Mouse (Mus musculus): ENCODE data around the gene Etv6. TPM values are rescaled to one million over a fixed set of nuclear protein-coding genes. Genes with fewer than 3 reads are reported as not detected.
A peak's percentile ranks its signal among the peaks of the same experiment; 100 is the strongest.

Etv6 gene
- total RNA-seq, 2 experiments from 2014 or later = 21.1 to 21.3 TPM

DNA sequence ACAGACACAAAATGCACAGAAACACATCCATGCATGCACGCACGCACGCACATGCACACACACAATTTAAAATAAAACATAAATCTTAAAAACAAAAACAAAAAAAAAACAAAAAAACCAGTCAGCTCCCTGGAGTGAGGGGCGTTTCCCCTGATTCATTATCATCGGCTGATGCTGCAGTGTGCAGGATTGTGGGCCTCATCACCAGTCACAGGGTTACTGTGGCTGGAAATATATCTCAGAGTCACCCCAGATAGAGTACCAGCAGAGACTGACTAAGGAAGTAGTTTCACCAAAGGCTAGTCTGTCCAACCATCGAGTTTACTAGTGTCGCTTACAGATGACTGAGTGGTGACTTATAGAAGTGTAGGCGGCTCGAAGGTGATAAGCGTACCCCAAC is 88.8 kb downstream of the Etv6 start:
- intact Hi-C loops (cut with DNase I) = no loop called here
- no peak for DNase-seq (ENCODE audit: extremely low spot score in 1 of 2, low spot score in 2 of 2)

DNA sequence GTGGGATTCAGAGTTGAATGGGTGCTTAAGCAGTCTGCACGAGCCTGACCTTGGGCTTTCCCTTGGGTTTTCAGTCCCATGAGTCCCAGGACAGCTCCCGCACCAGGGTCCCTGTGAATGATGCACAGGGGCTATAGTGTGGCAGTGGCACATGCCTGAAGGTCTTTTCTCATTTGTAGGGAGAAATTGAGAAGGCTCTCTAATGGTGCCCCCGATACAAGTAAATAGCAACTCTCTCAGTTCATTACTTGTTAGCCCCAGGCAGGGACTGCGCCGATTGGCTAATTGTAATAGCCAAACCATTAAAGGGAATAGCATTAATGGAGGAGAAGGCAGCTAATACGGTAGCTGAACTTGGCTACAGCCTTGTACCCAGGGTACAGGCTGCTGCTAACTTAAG is 92.5 kb downstream of the Etv6 start:
- intact Hi-C loops (cut with DNase I) = no loop called here
- DNase-seq (ENCODE audit: extremely low spot score in 1 of 2, low spot score in 2 of 2) = no peak

DNA sequence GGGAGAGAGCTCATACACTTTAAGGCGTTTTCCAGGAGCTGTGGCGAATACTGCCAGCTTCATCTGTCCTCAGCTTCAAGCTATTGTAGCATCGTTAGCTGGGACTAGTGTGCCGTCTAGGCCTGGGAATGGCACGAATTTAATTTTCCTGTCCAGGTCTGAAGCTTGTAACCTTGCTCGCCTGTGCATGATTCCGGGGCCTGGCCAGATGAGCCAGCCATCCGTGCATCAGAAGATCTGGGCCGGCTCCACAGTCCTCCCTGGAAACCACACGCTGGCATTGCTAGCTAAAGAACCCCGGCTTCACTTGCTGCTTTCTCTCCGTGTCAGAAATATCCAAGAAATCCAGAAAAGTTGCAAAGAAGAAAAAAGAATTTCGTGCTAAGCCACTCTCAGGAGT is 93.1 kb downstream of the Etv6 start:
- no peak for DNase-seq (ENCODE audit: extremely low spot score in 1 of 2, low spot score in 2 of 2)

DNA sequence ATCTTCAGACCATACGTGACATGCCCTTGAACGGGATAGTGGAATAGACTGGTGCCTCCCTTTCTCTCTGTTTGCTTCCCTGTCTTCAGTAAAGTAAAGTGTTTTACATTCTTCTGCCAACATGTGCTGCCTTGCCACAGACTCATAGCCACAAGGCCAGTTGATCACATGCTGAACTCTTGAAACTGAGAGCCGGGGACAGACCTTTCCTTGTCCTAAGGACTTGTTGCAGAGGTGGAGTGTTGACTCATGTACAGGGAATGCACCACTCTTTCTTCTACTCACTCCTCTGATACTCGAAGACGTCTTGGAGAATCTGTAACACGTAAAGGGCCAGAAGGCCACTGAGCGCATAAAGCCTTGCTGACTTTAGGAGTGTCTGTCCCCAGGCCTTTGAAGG is 94.3 kb downstream of the Etv6 start:
- intact Hi-C loops (cut with DNase I) = no loop called here

More for the DNA sequence above, 93.1 kb downstream of the Etv6 start:
- intact Hi-C loops (cut with DNase I) = no loop called here

DNA sequence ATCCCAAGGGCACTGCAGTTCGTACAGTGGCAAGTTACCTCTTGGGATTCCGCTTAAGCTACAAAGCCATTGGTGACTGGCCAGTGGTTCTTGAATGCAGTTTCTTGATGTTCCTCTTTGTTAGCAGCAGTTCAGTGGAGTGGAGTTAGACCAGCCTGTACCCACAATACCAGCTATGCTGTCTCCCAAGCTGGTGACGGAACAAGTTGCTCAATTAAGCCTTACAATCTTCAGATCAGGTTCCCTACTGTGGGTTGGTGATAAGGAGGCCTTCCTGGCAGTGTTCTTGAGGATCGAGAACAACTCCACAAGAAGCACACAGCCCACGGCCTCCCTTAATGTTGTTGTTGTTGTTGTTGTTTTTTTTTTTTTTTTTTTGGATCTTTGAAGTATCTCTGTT is 95.3 kb downstream of the Etv6 start:
- DNase-seq (ENCODE audit: extremely low spot score in 1 of 2, low spot score in 2 of 2) = no peak
- intact Hi-C loops (cut with DNase I) = no loop called here

More for the DNA sequence above, 94.3 kb downstream of the Etv6 start:
- no peak for DNase-seq (ENCODE audit: extremely low spot score in 1 of 2, low spot score in 2 of 2)

DNA sequence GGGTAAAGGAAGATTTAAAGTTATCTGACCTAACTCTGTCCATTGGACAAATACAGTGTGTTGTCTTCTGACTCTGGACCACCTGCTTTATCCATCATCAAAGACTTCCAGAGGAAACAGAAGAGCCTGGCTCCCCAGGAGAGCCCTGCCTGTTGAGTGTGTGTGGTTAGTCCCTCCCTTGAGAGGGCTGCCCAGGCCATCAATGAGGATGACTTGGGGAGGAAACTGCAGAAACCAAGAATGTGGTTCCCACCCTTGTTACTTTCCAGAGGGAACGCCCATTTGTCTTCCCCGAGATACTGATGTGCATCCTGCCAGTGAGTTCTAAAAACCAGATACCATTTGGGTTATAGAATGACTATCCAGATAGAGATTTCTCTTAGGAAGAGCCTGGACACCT is 96.1 kb downstream of the Etv6 start:
- intact Hi-C loops (cut with DNase I) = no loop called here
- DNase-seq (ENCODE audit: extremely low spot score in 1 of 2, low spot score in 2 of 2) = no peak

DNA sequence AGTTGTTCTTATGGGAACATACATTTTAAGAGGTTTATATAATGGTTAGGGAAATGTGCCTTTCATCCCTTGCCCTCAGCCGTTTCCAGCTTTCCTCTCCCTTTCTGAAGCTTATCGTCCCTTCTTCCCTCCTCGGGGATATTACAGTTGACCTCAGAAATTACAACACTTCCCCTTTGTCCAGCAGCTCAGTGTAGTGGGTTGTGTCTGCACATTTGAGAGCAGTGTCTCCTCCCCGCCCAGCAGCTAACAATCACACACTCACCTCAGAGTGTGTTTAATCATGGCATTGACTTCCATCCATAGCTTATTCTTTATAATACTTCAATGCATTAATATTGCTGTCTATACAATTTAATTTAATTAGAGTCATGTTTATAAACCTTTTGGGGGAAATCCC is 98.3 kb downstream of the Etv6 start:
- intact Hi-C loops (cut with DNase I) = no loop called here

DNA sequence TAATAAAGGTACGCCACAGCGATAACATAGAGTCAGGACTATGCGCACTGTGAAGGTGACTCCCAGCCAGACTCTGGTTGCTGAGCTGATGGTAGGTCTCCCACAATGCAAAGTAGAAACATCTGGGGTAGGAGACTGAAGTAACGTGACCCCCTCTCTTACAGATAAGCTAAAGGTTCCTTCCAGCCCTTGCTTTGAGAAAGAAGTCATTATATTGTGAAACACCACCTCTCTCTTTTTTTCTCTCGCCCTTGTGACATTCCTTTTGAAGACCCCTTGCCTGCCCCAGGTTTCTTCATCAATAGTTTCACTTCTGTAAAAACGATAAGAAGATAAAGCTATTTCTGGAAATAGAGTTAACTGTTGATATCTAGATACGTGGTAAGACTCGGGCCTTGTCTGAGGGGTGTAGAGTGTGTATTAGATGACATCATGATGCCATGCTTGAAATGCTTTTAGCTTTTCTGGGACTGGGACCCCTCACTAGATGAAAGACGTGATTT is 99.4 kb downstream of the Etv6 start:
- no peak for DNase-seq (ENCODE audit: extremely low spot score in 1 of 2, low spot score in 2 of 2)
- intact Hi-C loops (cut with DNase I) = no loop called here

More for the DNA sequence above, 98.3 kb downstream of the Etv6 start:
- no peak for DNase-seq (ENCODE audit: extremely low spot score in 1 of 2, low spot score in 2 of 2)

DNA sequence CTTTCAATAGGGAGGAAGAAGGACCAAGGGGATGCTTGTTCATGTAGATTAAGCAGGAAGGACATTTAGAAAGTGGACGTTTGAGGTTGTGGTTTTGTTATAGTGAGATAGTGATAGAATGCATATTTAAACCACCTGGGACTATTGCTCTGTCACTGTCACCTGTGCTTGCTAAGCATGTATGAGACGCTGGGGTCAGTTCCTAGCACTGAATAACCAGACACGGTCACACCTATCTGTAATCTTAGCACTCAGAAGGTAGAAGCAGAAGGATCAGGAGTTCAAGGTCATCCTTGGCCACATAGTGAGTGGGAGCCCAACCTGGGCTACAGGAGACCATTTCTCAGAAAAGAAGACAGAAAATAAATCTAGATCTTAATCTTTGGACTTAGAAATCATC is 100.8 kb downstream of the Etv6 start:
- no peak for DNase-seq (ENCODE audit: extremely low spot score in 1 of 2, low spot score in 2 of 2)
- intact Hi-C loops (cut with DNase I) = no loop called here

DNA sequence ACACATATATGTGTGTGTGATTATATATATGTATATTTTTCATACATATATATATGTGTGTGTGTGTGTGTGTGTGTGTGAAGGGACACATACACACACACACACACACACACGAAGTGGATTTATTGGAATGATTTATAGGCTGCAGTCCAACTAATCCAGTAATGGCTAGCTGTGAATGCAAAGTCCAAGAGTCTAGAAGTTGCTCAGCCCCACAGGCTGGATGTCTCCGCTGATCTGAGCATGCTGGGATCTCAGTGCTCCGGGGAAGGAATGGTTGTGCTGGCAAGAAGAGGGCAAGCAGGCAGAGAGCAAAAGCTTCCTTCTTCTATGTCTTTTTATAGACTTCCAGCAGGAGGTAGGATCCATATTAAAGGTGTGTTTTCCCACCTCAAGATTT is 103.9 kb downstream of the Etv6 start:
- intact Hi-C loops (cut with DNase I) = no loop called here

DNA sequence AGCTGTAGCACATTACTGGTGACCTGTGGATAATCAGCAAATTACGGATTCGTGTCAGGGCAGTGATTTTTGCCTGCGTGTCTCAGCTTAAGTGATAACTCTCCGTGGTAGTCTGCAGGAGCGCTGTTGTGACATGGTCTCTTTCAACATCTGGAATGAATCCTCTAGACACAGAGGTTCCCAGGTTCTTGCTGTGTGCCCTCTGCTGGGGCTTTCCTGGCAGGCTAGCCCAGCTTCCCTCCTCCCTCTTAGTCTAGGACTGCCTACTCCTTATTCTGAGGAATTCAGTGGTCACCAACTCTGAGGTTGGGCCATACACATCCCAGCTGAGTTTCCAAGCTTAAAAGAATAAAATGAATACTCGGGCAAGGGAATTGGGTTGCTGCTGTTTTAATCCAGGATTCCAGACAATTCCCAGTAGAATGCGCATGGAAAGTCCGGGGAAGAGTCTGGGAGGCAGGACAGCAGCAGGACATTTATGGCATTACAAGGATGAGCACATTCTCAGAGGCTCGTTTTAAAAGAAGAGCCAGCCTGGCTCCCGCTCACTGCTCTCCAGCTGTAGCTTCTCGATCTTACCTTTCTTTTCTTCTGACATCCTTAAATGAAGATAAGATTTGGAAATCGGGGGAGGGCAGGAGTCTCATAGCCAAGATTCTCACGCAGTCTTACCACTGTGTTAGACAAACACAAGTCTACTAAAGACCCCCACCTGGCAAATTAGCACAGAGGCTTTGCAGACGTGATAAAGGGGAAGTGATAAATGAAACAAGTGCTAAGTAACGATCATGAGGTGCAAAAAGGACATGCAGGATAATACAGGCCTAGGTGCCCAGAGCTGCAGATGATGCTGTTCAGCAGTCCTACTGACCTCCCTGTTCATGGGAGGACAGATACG is 105.5 kb downstream of the Etv6 start:
- intact Hi-C loops (cut with DNase I) = loop anchor here (10.0 kb wide), 1 partner anchor 176 kb away; no protein-coding TSS in a partner anchor
- DNase-seq (ENCODE audit: extremely low spot score in 1 of 2, low spot score in 2 of 2) = no peak

More for the DNA sequence above, 103.9 kb downstream of the Etv6 start:
- no peak for DNase-seq (ENCODE audit: extremely low spot score in 1 of 2, low spot score in 2 of 2)

DNA sequence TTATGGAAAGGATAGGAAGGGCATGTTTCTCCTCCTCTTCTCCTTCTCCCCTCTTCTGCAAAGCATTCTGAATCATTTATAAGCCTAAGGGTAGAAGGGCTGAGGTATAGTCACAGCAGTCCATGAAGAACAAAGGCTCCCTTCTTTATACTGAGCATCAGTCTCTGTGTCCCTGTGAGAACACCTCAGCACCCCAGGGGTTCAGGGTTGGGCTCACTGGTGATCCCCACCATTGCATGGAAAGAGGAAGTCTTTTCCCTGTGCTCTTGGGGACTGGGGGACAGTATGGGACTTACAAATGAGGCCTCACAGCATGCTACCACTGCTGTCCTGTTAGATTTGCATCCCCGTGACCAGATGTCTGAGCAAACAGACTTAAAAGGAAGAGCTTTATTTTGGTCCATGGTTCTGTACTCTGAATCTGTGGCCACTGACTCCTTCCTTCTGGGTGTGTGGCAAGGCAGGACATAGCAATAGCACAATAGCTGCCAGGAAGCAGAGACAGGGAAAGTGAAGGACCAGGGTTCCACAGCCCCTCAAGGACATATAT is 106.2 kb downstream of the Etv6 start:
- no peak for DNase-seq (ENCODE audit: extremely low spot score in 1 of 2, low spot score in 2 of 2)
- intact Hi-C loops (cut with DNase I) = loop anchor here (10.0 kb wide), 1 partner anchor 177 kb away; no protein-coding TSS in a partner anchor

DNA sequence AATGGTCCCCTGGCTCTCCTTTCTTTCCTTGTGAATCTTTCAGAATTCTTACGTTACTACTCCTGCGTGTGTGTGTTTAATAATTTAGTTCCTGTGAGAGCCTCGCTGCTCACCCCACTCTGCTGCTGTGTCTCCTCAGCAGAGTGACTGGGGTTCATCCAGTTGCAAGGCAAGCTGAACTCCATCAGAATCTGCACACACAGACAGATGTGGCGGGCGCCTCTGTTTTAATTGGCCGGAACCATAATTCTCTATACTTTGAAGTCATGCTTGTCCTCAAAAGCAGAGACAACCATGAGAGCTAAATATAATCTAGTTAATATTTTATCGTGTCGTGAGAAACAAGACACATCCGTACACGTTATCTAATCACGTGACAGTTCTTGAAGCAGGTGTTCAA is 107.2 kb downstream of the Etv6 start:
- intact Hi-C loops (cut with DNase I) = loop anchor here (10.0 kb wide), 1 partner anchor 178 kb away; no protein-coding TSS in a partner anchor
- DNase-seq (ENCODE audit: extremely low spot score in 1 of 2, low spot score in 2 of 2) = no peak

DNA sequence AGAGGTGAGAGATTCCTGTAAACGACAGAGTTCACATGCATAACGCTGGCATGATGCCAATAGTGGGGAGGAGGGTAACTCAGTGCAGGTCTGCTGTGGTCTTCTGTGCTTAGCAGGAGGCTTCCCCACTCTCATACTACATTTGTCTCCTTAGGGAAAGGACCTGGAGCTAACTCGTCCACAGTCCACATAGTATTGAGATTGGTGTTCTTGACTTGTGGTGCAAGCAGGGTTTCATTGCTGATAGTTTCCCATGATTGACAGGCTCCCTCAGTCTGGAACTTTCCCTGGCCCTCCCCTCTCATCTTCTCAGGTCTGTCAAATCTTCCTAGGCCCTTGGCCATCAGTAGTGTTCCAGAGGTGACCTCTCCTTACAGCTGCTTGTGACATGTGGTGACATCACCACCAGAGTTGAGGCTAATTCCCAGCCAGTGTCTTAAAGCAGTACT is 108.2 kb downstream of the Etv6 start:
- DNase-seq (ENCODE audit: extremely low spot score in 1 of 2, low spot score in 2 of 2) = no peak
- intact Hi-C loops (cut with DNase I) = loop anchor here (10.0 kb wide), 1 partner anchor 179 kb away; no protein-coding TSS in a partner anchor

DNA sequence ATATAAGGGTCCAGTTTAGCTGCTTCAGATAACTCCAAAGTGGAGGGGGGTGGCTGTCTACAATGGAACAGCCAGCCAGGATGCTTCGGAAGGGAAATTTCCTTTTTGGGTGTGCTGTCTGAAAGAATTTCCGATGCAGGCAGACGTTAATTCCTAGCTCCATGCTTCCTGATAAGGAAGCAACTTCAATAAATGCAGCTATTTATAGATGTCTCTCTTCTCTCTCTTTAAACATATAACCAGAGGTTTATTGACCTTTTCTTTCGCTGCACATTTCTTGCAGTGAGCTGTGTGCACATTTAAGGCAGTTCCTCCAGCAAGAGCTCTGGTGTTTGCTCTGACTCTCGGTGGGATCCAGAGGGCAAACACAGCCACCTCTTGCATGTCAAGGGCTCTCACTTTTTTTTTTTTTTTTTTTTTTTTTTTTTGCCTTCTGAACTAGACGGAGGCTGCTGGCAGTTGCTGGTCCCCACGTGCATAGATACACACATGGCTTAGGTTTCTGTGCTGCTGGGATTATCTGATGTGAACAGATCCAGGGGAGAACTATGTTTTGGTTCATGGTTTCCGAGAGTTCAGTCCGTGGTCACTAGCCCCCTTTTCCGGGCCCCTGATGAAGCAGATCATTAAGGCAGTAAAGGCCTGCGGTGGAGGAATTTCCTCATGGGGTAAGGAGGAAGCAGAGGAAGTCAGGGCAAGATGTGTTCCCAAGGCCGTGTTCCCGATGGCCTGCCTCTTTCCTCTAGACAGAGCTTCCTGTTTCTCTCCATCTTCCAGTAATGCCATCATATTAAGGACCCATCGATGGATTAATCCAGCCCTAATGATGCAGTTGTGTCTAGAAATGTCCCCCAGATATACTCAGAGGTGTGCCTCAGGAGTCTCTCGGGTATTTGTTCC is 109.0 kb downstream of the Etv6 start:
- DNase-seq (ENCODE audit: extremely low spot score in 1 of 2, low spot score in 2 of 2) = no peak
- intact Hi-C loops (cut with DNase I) = loop anchor here (10.0 kb wide), 1 partner anchor 180 kb away; no protein-coding TSS in a partner anchor

DNA sequence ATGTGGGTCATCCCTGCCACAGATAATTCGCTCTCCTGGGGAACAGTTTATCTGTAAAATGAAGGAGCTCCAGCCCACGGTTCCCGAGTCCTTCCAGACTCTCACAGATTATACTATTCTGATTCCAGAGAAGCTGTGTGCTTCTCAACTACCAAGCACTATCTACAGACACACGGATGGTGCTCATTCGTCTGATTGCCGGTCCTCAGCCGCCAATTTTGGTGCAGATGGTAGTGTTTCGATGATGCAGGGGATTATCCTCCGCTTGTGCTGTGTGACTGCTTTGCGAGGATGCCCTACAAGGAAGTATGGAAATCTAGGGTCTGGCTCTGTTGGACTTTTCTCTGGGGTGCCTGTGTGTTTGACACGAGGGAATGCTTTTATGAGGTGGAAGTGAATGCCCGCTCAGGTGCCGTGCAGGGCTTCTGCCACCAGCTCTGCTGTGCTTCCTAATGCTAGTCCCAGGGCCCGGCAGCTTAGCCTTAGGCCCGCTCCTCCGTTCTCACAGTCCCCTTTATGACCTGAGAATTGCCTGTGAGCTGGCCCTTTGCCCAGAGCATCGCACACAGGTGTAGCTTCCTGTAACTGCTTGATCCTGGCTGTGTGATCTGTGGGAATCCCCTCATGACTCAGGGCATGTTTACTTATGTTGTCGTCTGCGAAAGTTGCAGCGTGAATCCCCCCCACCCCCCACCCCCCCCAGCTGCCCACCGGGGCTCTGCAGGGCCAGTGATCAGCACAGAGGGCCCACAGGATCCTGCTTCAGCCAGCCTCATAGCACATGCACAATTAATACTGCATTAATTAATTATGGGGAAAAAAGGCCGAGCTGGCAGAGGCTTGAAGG is 112.3 kb downstream of the Etv6 start:
- intact Hi-C loops (cut with DNase I) = loop anchor here (10.0 kb wide), 1 partner anchor 183 kb away; no protein-coding TSS in a partner anchor
- peak in 1 of 2 experiments; percentile 75 for DNase-seq (ENCODE audit: extremely low spot score in 1 of 2, low spot score in 2 of 2)

DNA sequence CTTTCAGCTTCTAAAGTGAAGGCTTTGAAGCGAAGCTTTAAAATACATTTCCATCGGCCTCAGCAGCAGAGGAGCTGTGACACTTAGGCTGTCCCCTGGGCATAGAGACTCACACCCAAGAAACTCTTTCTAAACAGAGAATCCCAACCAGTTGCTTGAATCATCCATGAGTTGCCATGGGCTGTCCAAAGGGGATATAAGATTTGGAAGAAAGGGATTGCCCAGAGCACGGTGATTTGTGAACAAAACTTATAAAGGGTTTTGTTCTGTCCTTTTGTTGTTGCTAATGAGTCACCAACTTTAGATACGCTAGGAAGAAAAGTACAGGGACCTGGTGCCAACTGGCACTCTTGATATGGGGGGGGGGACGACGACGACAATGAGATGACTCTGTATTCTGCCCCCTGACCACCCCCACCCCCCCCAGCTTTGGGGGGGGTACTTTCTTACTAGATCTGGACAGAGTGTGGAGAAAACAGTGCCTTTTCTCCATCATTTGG is 113.0 kb downstream of the Etv6 start:
- intact Hi-C loops (cut with DNase I) = loop anchor here (10.0 kb wide), 1 partner anchor 184 kb away; no protein-coding TSS in a partner anchor
- DNase-seq (ENCODE audit: extremely low spot score in 1 of 2, low spot score in 2 of 2) = no peak

DNA sequence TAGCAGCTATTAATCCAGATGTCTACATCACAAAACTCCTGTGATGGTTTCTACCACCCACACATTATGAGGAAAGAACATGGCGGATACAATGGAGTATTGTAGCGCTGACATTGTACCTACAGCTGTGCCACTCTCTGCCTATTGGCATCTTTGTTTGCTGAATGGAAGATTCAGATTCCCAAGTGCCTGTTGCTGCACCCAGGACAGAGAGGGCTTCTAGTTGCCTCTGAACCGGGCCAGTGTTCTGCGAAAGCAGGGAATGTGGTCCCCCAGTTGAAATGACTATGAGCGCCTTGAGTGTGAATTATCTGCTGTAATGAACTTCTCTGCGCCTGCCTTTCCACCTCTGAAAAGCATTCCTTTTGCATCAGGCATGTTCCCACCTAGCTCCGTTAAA is 114.1 kb downstream of the Etv6 start:
- no peak for DNase-seq (ENCODE audit: extremely low spot score in 1 of 2, low spot score in 2 of 2)
- intact Hi-C loops (cut with DNase I) = loop anchor here (5.0 to 10.0 kb wide), 2 partner anchors 112 to 185 kb away; partner anchors contain the start of gene Etv6

All from left cerebral cortex, postnatal 10 days (tissue).